Mouse (Mus musculus): ENCODE measurements at regions not wholly inside any gene's neighbourhood (a gene's known extent, or its start where the extent isn't known, plus 50 kb on each side); places are given as distances from the start of the nearest gene placed in this dataset.
"Not testable (repeated sequence)": the region's sequence is repeated elsewhere in the genome, so short reads cannot be mapped to it uniquely, and the experiment has no call there.

DNA sequence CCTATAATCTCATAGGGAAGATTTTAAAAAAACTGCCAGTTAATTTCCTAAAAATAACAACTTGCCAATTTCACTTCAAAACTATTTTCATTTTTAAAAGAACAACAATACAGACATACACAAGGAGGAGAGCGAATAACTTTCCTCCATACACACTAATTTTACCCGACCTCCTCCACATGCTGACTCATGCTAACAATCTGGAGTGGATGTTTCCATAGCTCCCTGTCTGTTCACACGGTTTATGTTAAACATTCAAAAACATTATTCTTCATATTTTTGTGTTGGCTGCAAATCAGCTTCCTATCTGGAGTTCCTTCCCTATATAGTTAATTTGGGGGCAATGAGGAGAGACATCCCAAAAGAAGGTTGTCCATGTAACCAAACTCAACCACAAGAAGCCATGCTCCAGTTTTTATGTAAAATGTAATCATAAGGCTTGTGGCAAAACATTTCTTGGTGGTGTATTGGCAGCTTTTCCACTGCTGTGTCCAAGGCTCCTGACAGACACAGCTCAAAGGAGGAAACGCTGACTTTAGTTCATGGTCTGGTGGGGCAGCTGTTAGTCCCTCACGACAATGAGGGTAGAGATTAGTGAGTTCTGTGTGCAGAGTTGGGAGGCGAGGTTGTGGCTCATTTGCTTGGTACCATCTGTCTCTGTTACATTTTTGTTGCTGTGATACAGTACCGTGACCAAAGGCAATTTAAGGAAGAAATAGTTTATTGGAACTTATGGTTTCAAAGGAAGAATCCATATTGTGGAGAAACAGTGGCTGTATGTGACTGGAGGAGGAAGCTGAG, 203.1 kb upstream of the Tmc3 start:
- Histone ChIP-seq H3K36me3 (no peaks in the 10 kb centered on the region), H3K4me3 (replicated peaks) (no peak overlapping the region), H3K4me2 (no peak overlapping the region), H3K27ac (no peak overlapping the region), H3K4me1 (replicated peaks) (no peaks in the 10 kb centered on the region), H3K27me3 (no peaks in the 10 kb centered on the region), H3K9me3 (replicated peaks) (no peaks in the 10 kb centered on the region), H3K9ac (no peak overlapping the region)
- no peak for ATAC-seq (ENCODE audit: low read depth)
- no peak for DNase-seq
- 49% methylated on average over 7 of the region's 7 CpGs for WGBS (ENCODE audit: insufficient replicate concordance)

DNA sequence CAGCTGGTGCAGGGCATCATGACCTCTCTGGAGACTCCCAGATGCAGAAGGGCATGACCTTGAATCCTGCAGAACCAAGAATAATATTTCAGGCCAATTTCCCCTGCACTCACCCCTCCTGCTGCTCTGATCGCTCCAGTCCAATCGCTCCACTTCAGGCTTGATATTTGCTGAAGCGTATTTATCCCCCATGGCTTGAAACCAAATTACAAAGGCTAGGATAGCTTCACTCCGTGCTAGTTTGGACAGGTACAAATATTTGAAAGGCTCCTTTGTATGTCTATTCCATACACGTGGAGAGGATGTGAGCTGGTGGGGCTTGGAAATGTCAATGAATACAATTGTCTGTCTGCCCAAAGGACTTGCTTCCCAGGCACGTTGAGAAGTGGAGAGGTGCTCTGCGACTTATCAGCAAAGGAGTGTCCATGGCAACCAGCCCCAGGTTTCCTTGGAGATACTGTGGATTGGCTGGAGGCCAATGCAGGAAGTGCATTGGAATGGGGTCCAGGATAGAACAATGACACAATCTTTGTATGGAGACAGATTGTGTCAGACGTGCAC, 201.8 kb upstream of the Tmc3 start:
- WGBS (ENCODE audit: insufficient replicate concordance) = 50% methylated on average over 8 of the region's 8 CpGs
- Histone ChIP-seq H3K9ac (no peak overlapping the region), H3K27me3 (no peaks in the 10 kb centered on the region), H3K9me3 (replicated peaks) (no peaks in the 10 kb centered on the region), H3K27ac (no peak overlapping the region), H3K4me2 (no peak overlapping the region), H3K4me1 (replicated peaks) (no peaks in the 10 kb centered on the region), H3K36me3 (no peaks in the 10 kb centered on the region), H3K4me3 (replicated peaks) (no peak overlapping the region)
- DNase-seq = no peak
- ATAC-seq (ENCODE audit: low read depth) = no peak

DNA sequence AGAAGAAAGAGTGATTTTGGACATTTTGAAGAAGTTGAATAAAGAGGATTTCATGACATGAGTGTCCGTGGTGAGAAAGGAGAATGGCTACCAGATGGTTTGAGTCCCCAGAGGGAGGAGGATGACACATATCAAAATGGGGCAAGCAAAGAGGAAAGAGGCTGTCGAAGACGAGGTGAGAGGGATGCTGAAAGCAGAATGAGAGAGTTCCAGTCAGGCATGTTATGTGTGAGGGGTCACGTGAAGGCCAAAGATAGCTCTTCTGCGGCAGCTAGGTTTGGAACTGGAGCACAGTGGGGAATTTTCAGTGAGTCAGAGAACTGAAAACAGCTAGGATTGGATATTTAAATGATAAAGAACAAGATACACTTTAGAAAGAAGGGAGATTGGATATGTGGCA, 193.3 kb upstream of the Tmc3 start:
- 57% methylated on average over 5 of the region's 5 CpGs for WGBS (ENCODE audit: insufficient replicate concordance)
- Histone ChIP-seq H3K27me3 (no peaks in the 10 kb centered on the region), H3K36me3 (no peaks in the 10 kb centered on the region), H3K4me1 (replicated peaks) (no peaks in the 10 kb centered on the region), H3K4me3 (replicated peaks) (no peak overlapping the region), H3K9me3 (replicated peaks) (no peaks in the 10 kb centered on the region), H3K4me2 (no peak overlapping the region), H3K9ac (no peak overlapping the region), H3K27ac (no peak overlapping the region)
- DNase-seq = no peak
- ATAC-seq (ENCODE audit: low read depth) = no peak

DNA sequence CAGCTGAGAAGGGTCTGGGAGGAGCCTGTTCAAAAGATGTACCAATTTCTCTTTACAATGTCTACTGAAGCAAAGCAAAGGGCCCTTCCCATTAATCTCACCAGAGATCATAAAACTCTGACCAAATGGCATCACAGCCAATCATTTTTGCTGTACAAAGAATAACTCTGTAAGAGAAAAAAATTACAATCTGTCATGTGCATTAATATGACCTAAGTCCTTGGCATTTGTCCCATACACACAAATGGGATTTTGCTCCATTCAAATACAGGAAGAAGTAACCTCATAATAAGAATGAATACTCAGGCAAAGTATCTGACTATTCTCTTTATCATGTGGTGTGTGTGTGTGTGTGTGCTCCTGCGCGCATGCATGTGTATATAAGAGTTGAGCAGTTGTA, 192.5 kb upstream of the Tmc3 start:
- H3K27me3 ChIP-seq = no peaks in the 10 kb centered on the region
- H3K36me3 ChIP-seq = no peaks in the 10 kb centered on the region
- H3K4me1 ChIP-seq (replicated peaks) = no peaks in the 10 kb centered on the region
- no peaks in the 10 kb centered on the region for H3K9me3 ChIP-seq (replicated peaks)
- no peak overlapping the region for H3K4me2 ChIP-seq
- 82% methylated on average over 2 of the region's 2 CpGs for WGBS (ENCODE audit: insufficient replicate concordance)
- DNase-seq (no peak), ATAC-seq (ENCODE audit: low read depth) (no peak)
- no peak overlapping the region for H3K9ac ChIP-seq
- no peak overlapping the region for H3K4me3 ChIP-seq (replicated peaks)
- H3K27ac ChIP-seq = no peak overlapping the region

DNA sequence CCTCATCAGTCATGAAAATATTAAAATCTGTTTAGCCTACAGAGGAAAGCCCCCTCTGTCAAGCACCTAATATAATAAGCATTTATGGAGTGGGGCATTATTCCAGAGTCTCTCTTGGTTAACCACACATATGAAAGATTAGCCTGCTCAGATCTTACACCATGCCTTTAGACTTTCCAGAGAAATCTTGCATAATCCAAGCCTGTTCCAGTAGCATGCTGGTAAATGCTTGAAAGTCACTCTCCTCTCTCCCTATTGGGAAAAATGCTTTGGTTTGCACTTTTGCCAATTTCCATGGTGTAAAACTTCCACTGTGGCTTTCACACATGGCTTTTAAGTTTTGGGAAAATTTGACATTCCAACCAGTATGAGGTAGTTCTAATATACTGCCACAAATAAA, 192.1 kb upstream of the Tmc3 start:
- DNase-seq (no peak), ATAC-seq (ENCODE audit: low read depth) (no peak)

DNA sequence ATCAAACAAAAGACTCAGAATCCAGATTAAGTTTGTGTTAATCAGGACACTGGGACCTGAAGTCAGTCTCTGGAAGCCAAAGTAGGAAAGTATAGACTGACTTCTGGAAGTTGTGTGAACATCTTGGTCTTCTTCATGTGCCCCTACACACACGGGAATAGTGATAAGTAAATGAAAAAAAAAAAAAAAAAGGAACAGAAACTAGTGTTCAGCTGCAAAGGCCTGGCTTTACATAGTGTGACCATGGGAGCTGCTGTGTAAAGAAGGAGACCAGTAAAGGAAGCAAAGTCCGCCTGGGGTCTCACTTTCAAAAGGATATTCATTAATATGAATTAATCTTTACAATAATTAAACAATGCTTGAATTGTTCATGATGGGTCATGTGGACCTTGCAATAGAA, 190.6 kb upstream of the Tmc3 start:
- DNase-seq (no peak), ATAC-seq (ENCODE audit: low read depth) (no peak)
- H3K9ac ChIP-seq = no peak overlapping the region
- H3K36me3 ChIP-seq = no peaks in the 10 kb centered on the region
- no peak overlapping the region for H3K4me3 ChIP-seq (replicated peaks)
- 25% methylated on average over 2 of the region's 2 CpGs for WGBS (ENCODE audit: insufficient replicate concordance)
- no peaks in the 10 kb centered on the region for H3K9me3 ChIP-seq (replicated peaks)
- no peak overlapping the region for H3K4me2 ChIP-seq
- H3K27ac ChIP-seq = no peak overlapping the region
- no peaks in the 10 kb centered on the region for H3K4me1 ChIP-seq (replicated peaks)
- no peaks in the 10 kb centered on the region for H3K27me3 ChIP-seq

More for the DNA sequence above, 192.1 kb upstream of the Tmc3 start:
- Histone ChIP-seq H3K4me2 (no peak overlapping the region), H3K27ac (no peak overlapping the region), H3K27me3 (no peaks in the 10 kb centered on the region), H3K4me1 (replicated peaks) (no peaks in the 10 kb centered on the region), H3K36me3 (no peaks in the 10 kb centered on the region), H3K9ac (no peak overlapping the region), H3K9me3 (replicated peaks) (no peaks in the 10 kb centered on the region), H3K4me3 (replicated peaks) (no peak overlapping the region)

DNA sequence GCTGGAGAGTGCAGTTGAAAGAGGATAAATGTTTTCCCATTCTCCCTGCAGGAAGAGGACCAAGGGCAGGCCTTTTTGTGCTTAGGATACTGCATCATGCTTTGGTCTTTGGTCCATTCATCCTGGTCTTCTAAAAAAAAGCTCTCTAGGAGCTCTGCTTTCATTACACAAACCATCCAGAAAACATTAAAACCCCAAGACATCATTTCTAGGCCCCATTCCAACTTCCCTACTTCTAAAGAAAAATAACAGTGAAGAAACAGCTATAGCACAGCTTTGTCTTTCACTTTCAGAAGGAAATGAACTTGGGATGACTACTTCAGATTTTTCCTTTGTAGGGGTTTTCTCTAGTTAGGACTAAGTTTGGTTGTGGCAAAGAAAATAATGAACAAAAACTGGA, 185.1 kb upstream of the Tmc3 start:
- H3K4me3 ChIP-seq (replicated peaks) = no peak overlapping the region
- H3K36me3 ChIP-seq = no peaks in the 10 kb centered on the region
- no peak overlapping the region for H3K9ac ChIP-seq
- ATAC-seq (ENCODE audit: low read depth) (no peak), DNase-seq (no peak)
- H3K27me3 ChIP-seq = no peaks in the 10 kb centered on the region
- H3K4me1 ChIP-seq (replicated peaks) = no peaks in the 10 kb centered on the region
- H3K27ac ChIP-seq = no peak overlapping the region
- H3K9me3 ChIP-seq (replicated peaks) = no peaks in the 10 kb centered on the region
- no peak overlapping the region for H3K4me2 ChIP-seq

DNA sequence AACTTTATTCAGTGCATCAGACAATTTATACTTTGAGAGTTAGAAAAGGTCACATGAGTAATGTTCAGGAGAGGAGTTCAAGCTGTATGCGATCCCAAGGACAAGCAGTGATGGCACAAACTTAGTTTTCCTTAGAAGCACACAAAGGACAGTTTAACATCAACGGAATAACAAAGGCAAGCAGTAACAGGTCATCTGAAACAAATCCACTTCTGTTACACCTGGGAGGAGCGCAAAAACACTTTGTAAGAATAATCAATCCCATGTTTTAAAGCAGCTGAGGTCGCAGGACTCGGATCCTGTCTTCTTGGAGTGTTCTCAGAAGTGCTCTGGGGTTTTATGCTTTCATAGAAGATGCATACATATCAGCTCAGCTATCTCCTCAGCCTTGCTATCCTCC, 183.7 kb upstream of the Tmc3 start:
- no peak overlapping the region for H3K4me3 ChIP-seq (replicated peaks)
- no peak overlapping the region for H3K27ac ChIP-seq
- DNase-seq (no peak), ATAC-seq (ENCODE audit: low read depth) (no peak)
- no peak overlapping the region for H3K9ac ChIP-seq
- no peak overlapping the region for H3K4me2 ChIP-seq
- no peaks in the 10 kb centered on the region for H3K36me3 ChIP-seq
- no peaks in the 10 kb centered on the region for H3K9me3 ChIP-seq (replicated peaks)
- H3K27me3 ChIP-seq = no peaks in the 10 kb centered on the region
- WGBS (ENCODE audit: insufficient replicate concordance) = 59% methylated on average over 5 of the region's 5 CpGs
- no peaks in the 10 kb centered on the region for H3K4me1 ChIP-seq (replicated peaks)

DNA sequence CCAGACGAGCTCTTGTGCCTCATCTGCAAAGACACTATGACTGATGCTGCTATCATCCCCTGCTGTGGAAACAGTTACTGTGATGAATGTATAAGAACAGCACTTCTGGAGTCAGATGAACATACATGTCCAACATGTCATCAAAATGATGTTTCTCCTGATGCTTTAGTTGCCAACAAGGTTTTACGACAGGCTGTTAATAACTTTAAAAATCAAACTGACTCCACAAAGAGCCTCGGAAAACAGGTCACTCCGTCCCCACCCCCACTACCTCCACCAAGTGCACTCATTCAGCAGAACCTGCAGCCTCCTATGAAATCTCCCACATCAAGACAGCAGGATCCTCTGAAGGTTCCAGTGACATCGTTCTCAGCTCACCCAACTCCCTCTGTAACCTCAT, 172.0 kb upstream of the Tmc3 start:
- not testable (repeated sequence) for H3K4me1 ChIP-seq (replicated peaks); DNase-seq; H3K36me3 ChIP-seq; ATAC-seq (ENCODE audit: low read depth); H3K27me3 ChIP-seq; H3K4me3 ChIP-seq (replicated peaks); H3K4me2 ChIP-seq; H3K9me3 ChIP-seq (replicated peaks); H3K9ac ChIP-seq; H3K27ac ChIP-seq
- 65% methylated on average over 5 of the region's 5 CpGs for WGBS (ENCODE audit: insufficient replicate concordance)

DNA sequence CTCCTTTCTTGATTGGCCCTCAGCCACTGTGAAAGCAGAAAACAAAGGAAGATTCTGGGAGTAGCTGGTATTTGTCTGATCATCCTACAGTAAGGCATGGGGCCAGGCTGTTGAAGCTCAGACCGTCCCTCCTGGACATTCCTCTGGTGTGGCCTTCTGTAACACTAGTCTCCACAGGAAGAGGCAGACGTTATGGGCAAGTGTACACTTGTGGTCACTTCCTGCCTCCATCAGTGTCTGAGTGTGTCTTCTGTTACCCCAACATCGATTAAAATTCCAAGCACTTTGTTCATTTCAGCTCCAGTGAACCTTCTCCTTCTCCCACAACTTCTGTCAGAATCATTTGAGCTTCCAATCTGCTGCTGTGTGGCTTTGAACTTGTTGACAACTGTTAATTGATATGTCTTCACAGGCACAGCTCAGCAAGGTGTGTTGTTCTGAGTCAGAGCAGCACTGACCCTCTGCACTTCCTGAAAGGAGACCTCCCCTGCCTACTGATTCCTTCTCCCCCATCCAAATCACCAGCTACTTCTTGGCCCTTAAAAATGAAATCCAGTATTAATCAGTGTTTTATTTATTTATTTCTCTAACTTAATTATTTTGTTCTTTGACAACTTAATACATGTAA, 154.7 kb upstream of the Tmc3 start:
- Histone ChIP-seq H3K27me3 (no peaks in the 10 kb centered on the region), H3K4me3 (replicated peaks) (no peak overlapping the region), H3K36me3 (no peaks in the 10 kb centered on the region), H3K4me1 (replicated peaks) (no peaks in the 10 kb centered on the region), H3K27ac (no peak overlapping the region), H3K9me3 (replicated peaks) (no peaks in the 10 kb centered on the region), H3K9ac (no peak overlapping the region), H3K4me2 (no peak overlapping the region)
- DNase-seq (no peak), ATAC-seq (ENCODE audit: low read depth) (no peak)
- WGBS (ENCODE audit: insufficient replicate concordance) = 38% methylated on average over 3 of the region's 3 CpGs

DNA sequence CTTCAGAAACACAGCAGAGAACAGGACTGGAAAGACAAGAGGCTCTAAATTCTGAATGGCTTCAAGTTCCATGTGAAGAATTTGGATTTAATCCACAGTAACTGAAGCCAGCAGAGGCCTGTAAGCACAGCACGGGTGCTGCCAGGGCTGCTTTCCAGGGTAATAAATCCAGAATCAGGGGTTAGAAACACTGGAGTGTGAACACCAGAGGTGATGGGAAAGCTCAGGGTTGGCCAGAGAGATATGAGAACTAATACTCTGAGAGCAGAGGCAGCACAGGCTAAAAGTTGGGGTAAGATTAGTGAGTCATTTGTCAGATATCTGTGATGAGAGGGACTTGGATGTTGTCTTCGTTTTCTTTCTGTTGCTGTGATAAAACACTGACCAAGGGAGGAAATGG, 153.6 kb upstream of the Tmc3 start:
- Histone ChIP-seq H3K4me2 (no peak overlapping the region), H3K27ac (no peak overlapping the region), H3K4me3 (replicated peaks) (no peak overlapping the region), H3K27me3 (no peaks in the 10 kb centered on the region), H3K9me3 (replicated peaks) (no peaks in the 10 kb centered on the region), H3K36me3 (no peaks in the 10 kb centered on the region), H3K9ac (no peak overlapping the region), H3K4me1 (replicated peaks) (no peaks in the 10 kb centered on the region)
- ATAC-seq (ENCODE audit: low read depth) = no peak
- no peak for DNase-seq
- 20% methylated on average over 2 of the region's 2 CpGs for WGBS (ENCODE audit: insufficient replicate concordance)

DNA sequence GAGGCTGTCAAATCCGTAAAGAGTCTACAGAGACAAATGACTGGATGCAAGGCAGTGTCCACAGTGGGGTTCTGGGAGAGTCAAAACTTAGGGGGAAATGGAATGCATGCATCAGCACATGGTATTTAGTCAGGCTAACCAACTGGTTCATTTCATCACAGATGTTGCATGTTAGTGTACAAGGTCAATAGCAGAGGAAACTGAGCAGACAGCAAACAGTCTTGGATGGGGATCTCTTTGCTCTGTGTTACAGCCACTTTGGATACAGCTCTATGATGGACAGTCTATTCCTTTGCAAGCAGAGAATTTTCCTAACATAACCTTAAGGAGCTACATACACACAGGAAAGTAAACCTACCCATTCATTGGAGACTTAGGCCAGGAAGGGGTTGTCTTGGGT, 151.9 kb upstream of the Tmc3 start:
- no peaks in the 10 kb centered on the region for H3K36me3 ChIP-seq
- H3K4me2 ChIP-seq = no peak overlapping the region
- ATAC-seq (ENCODE audit: low read depth) = no peak
- H3K27ac ChIP-seq = no peak overlapping the region
- no peaks in the 10 kb centered on the region for H3K4me1 ChIP-seq (replicated peaks)
- no peak for DNase-seq
- no peaks in the 10 kb centered on the region for H3K9me3 ChIP-seq (replicated peaks)
- H3K27me3 ChIP-seq = no peaks in the 10 kb centered on the region
- no peak overlapping the region for H3K4me3 ChIP-seq (replicated peaks)
- H3K9ac ChIP-seq = no peak overlapping the region
- WGBS (ENCODE audit: insufficient replicate concordance) = 82% methylated on average over 1 of the region's 1 CpGs
